Mouse (Mus musculus) kidney, postnatal 36 days (tissue): ENCODE data around the gene Tmem53.

Source experiments
- DNase-seq, 2 experiments: peaks; one replicate each; pipeline ENCODE4 v3.0.0; 2021 to 2022; ENCODE audit warnings: mixed read lengths in 2 of 2

The Tmem53 gene

DNA sequence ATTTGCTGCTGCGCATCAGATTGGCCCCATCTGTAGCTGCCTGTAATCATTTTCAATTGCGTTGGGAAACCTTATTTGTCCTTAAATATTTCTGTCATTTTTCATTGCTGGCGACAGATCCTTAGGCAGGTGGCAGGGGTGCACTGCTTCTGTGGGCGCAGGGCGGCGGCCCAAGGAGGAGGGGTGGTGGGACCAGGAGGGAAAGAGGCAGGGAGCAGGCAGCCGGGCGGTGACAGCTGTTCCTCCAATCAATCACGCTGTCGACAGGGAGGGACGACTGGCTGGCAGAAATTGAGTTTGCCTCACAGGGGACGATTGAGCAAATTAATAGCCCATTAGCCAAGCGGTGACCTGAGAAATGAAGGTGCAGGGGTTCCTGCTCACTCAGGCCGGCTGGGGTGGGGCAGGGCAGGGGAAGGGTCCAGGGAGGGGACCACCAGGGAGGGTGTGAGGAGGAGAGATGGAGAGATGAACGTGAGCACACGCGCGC is 66.0 kb downstream of the Tmem53 start:
- no peak for DNase-seq
